Mouse (Mus musculus) limb, embryonic 14.5 days (tissue): ENCODE measurements around the gene Apoc4. TPM values are rescaled to one million over a fixed set of nuclear protein-coding genes. Genes with fewer than 3 reads are reported as not detected.

Source experiments
- ATAC-seq: fragments of 200-750 bp; cut with Nextera tagmentation; 2 replicates; pipeline ENCODE4 v1.8.0; 2017; ENCODE audit warnings: low read depth, moderate number of reproducible peaks, moderate TSS enrichment; ENCODE audit not compliant: low FRiP score
- DNase-seq: peaks from one replicate; pipeline ENCODE4 v3.0.0-alpha.2; 2015; ENCODE audit warnings: low spot score
- H3K27ac ChIP-seq: fragments of 300-500 bp; sonication (generic); replicated peaks from 2 replicates; pipeline ENCODE4 v1.5.1; 2014; ENCODE audit warnings: low read depth, mild to moderate bottlenecking, low read length, moderate library complexity, mixed read lengths
- H3K27me3 ChIP-seq: fragments of 300-500 bp; sonication (generic); 2 replicates; pipeline ENCODE4 v1.6.1; 2014; ENCODE audit warnings: low read length, mixed read lengths; ENCODE audit not compliant: control insufficient read depth, insufficient read depth
- H3K36me3 ChIP-seq: fragments of 300-500 bp; sonication (generic); 2 replicates; pipeline ENCODE4 v1.6.1; 2014; ENCODE audit warnings: mild to moderate bottlenecking, low read length, moderate library complexity, mixed read lengths; ENCODE audit not compliant: control insufficient read depth, insufficient read depth
- H3K4me1 ChIP-seq: fragments of 300-500 bp; sonication (generic); 2 replicates; pipeline ENCODE4 v1.6.1; 2014; ENCODE audit warnings: antibody characterized with exemption, low read length, mixed read lengths; ENCODE audit not compliant: control insufficient read depth, insufficient read depth
- H3K4me2 ChIP-seq: fragments of 300-500 bp; sonication (generic); replicated peaks from 2 replicates; pipeline ENCODE4 v1.6.1; 2014; ENCODE audit warnings: low read depth, mild to moderate bottlenecking, low read length, moderate library complexity; ENCODE audit not compliant: severe bottlenecking
- H3K4me3 ChIP-seq: fragments of 300-500 bp; sonication (generic); replicated peaks from 2 replicates; pipeline ENCODE4 v1.5.1; 2014; ENCODE audit warnings: low read length
- H3K9ac ChIP-seq: fragments of 300-500 bp; sonication (generic); 2 replicates; pipeline ENCODE4 v1.6.1; 2014; ENCODE audit warnings: mild to moderate bottlenecking, low read depth, low read length, moderate library complexity; ENCODE audit not compliant: severe bottlenecking
- H3K9me3 ChIP-seq: fragments of 300-500 bp; sonication (generic); 2 replicates; pipeline ENCODE4 v1.6.1; 2016; ENCODE audit warnings: low read length; ENCODE audit not compliant: control insufficient read depth
- POLR2A ChIP-seq: fragments of 200-500 bp; IDR thresholded peaks from 2 replicates; pipeline ENCODE4 v1.8.0; 2012; ENCODE audit warnings: inconsistent platforms, mild to moderate bottlenecking, moderate library complexity, borderline replicate concordance; ENCODE audit not compliant: insufficient read depth, insufficient read length; ENCODE audit errors: extremely low read depth
- WGBS: fragments of 180-500 bp; shearing (Covaris S2); extraction: QIAGEN DNeasy Blood & Tissue Kit; methylation state at CpG from one replicate; pipeline ENCODE4 v1.1.7; 2014; 5-methylcytosine and 5-hydroxymethylcytosine counted together
- polyA plus RNA-seq, 2 experiments: library from polyadenylated mRNA; depleted of rRNA in 1 of 2; stranded (reverse) in 1 of 2; unstranded in 1 of 2; fragments of >200 nt; fragmentation: Nextera tagmentation in 1 of 2; extraction: Ambion mirVana in 1 of 2; gene quantifications; 2 replicates each; pipeline versions ENCODE4 v1.2.1 to v1.2.3; 2012 to 2014

Apoc4 gene
- polyA plus RNA-seq, 2 experiments, result 0.14 TPM; not detected in 1

- Histone ChIP-seq H3K4me1 (peaks cover 15% of the 10 kb centered on the region), H3K4me2 (no peak overlapping the region), H3K27ac (no peak overlapping the region), H3K27me3 (no peaks in the 10 kb centered on the region), H3K9me3 (no peaks in the 10 kb centered on the region; the same call in 1 of the 2 replicates), H3K4me3 (no peak overlapping the region), H3K9ac (no peak overlapping the region), H3K36me3 (peaks cover 3% of the 10 kb centered on the region; the same call in 1 of the 2 replicates)
- ATAC-seq (no peak), DNase-seq (no peak)
- TF ChIP-seq POLR2A, result no peak
- WGBS, result 87% methylated on average over 10 of the region's 10 CpGs
Measured at GRCm38 (mm10) chr7:19694336-19695212, 13.3 kb upstream of the Apoc4 start.

- ATAC-seq, result peak; percentile 29; the same call in 1 of the 2 replicates
- DNase-seq, result no peak
- Histone ChIP-seq H3K4me3 (no peak overlapping the region), H3K9me3 (no peaks in the 10 kb centered on the region; the same call in 1 of the 2 replicates), H3K9ac (no peak overlapping the region), H3K36me3 (peaks cover 3% of the 10 kb centered on the region; the same call in 1 of the 2 replicates), H3K4me2 (no peak overlapping the region), H3K27me3 (no peaks in the 10 kb centered on the region), H3K4me1 (peaks cover 4% of the 10 kb centered on the region; the same call in 1 of the 2 replicates), H3K27ac (no peak overlapping the region)
- WGBS, result 34% methylated on average over 9 of the region's 10 CpGs
- no peak for TF ChIP-seq POLR2A
Measured at GRCm38 (mm10) chr7:19693421-19693820, 12.1 kb upstream of the Apoc4 start.

- Histone ChIP-seq H3K36me3 (peaks cover 3% of the 10 kb centered on the region; the same call in 1 of the 2 replicates), H3K9ac (no peak within 1 kb of the TSS), H3K9me3 (no peaks in the 10 kb centered on the region; the same call in 1 of the 2 replicates), H3K4me1 (no peaks in the 10 kb centered on the region; the same call in 1 of the 2 replicates), H3K27ac (no peak within 1 kb of the TSS), H3K4me2 (no peak within 1 kb of the TSS), H3K27me3 (no peaks in the 10 kb centered on the region), H3K4me3 (no peak within 1 kb of the TSS)
- DNase-seq (no peak), ATAC-seq (no peak)
- TF ChIP-seq POLR2A, result no peak
- 48% methylated on average over 28 of the region's 28 CpGs for WGBS
Measured at GRCm38 (mm10) chr7:19691873-19692865, 10.9 kb upstream of the Apoc4 start, which contains the start of gene Apoc1. Gene Apoc1 (minus strand): TSS chr7:19692660.

- 79% methylated on average over 6 of the region's 6 CpGs for WGBS
- Histone ChIP-seq H3K9ac (no peak overlapping the region), H3K27ac (no peak overlapping the region), H3K9me3 (no peaks in the 10 kb centered on the region; the same call in 1 of the 2 replicates), H3K4me1 (no peaks in the 10 kb centered on the region; the same call in 1 of the 2 replicates), H3K27me3 (no peaks in the 10 kb centered on the region), H3K4me2 (no peak overlapping the region), H3K4me3 (no peak overlapping the region), H3K36me3 (peaks cover 3% of the 10 kb centered on the region; the same call in 1 of the 2 replicates)
- no peak for TF ChIP-seq POLR2A
- DNase-seq (no peak), ATAC-seq (no peak)
Measured at GRCm38 (mm10) chr7:19691434-19691833, 10.2 kb upstream of the Apoc4 start.

GRCm38 (mm10) chr7:19690845-19691244 is 9.6 kb upstream of the Apoc4 start:
- H3K9ac ChIP-seq, result no peak overlapping the region
- H3K27ac ChIP-seq, result no peak overlapping the region
- H3K36me3 ChIP-seq, result no peaks in the 10 kb centered on the region
- DNase-seq (no peak), ATAC-seq (no peak)
- H3K27me3 ChIP-seq, result no peaks in the 10 kb centered on the region
- no peak for TF ChIP-seq POLR2A
- no peaks in the 10 kb centered on the region for H3K9me3 ChIP-seq
- no peak overlapping the region for H3K4me3 ChIP-seq
- 90% methylated on average over 4 of the region's 4 CpGs for WGBS
- no peaks in the 10 kb centered on the region; the same call in 1 of the 2 replicates for H3K4me1 ChIP-seq
- H3K4me2 ChIP-seq, result no peak overlapping the region
